Mouse (Mus musculus) T-helper 2 cell (primary cell): Measurements from ENCODE around the gene 4930558K02Rik.

Experiments used
- in situ Hi-C: fragments of 300-600 bp; cut with MboI, MseI; formaldehyde crosslinking; loops from one replicate; pipeline ENCODE4 v1.15.1; 2025; ENCODE audit warnings: high pct_unique_total_duplicates

The 4930558K02Rik gene

GRCm38 (mm10) chr1:161998781-161999180, 19.3 kb upstream of the 4930558K02Rik start:
- in situ Hi-C loops: no loop called here

DNA sequence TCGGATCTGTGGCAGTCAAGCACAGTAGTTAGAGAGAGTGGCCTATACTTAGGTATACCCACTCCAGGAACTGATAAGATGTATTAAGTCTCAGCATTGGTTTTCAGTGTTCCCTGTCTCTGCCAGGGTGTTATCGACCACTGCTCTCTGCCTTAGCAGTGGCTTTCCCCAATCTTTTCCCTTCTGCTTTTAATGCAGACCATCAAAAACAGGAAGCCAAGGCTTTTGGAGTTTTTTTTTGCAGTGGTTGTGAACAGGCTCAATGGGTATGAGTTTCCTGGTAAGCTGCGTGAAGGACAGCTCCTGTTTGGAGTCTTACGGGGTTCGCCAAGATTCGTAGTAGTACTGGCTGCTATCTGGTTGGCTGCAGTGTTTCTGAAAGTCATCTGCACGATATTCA, 13.0 kb upstream of the 4930558K02Rik start:
- in situ Hi-C loops: no loop called here

GRCm38 (mm10) chr1:161991846-161992245, 12.4 kb upstream of the 4930558K02Rik start:
- in situ Hi-C loops: no loop called here

GRCm38 (mm10) chr1:161990684-161991578, 11.5 kb upstream of the 4930558K02Rik start:
- in situ Hi-C loops: no loop called here

- in situ Hi-C loops: no loop called here
These were observed 4.6 kb upstream of the 4930558K02Rik start for GRCm38 (mm10) chr1:161983979-161984566.

GRCm38 (mm10) chr1:161983451-161983850, 4.0 kb upstream of the 4930558K02Rik start:
- in situ Hi-C loops: no loop called here

GRCm38 (mm10) chr1:161980626-161981298, 1.3 kb upstream of the 4930558K02Rik start:
- in situ Hi-C loops: no loop called here

- in situ Hi-C loops: no loop called here
These were observed 610 bp upstream of the 4930558K02Rik start for GRCm38 (mm10) chr1:161980046-161980445.

DNA sequence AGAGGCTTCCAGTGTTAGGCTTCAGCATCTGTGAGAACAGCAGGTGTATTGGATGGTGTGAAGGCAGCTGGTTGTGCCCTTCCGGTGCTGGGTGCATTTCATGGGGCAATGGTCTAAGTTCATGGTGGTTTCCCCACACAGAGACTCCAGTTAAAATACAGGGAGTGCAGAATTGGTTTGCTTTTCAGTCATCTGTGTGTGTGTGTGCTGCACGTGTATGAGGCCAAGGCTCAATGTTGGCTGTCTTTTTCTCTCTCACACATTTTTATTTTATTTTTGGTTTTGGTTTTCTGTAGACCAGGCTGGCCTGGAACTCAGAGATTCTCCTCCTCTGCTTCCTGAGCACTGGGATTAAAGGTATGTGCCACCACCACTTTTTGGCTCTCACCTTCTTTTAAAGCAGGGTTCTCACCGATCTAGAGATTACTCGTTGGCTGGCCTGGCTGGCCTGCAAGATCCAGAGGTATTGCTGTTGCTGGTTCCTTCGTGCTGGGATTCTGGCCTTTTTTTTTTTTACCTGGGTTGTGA, 1.2 kb downstream of the 4930558K02Rik start:
- in situ Hi-C loops: no loop called here

DNA sequence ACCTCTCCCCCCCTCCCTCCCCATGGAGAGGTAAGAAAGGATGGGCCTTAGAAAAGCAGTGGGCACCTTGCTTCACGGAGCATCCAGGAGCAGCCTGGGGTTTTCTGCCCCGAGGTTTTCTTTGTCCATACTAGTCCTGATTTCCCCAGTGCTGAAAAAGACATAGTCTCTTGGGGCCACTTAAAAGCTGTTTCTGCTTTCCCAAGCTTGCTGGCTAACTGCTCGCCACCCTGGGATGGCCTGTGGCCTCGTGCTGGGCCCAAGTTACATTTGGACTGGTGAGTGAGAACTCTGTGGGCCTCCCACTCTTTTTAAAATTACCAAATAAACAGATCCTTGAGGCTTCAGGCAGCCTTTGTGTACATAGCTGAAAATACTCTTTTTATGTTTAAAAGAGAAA, 2.1 kb downstream of the 4930558K02Rik start:
- in situ Hi-C loops: no loop called here

DNA sequence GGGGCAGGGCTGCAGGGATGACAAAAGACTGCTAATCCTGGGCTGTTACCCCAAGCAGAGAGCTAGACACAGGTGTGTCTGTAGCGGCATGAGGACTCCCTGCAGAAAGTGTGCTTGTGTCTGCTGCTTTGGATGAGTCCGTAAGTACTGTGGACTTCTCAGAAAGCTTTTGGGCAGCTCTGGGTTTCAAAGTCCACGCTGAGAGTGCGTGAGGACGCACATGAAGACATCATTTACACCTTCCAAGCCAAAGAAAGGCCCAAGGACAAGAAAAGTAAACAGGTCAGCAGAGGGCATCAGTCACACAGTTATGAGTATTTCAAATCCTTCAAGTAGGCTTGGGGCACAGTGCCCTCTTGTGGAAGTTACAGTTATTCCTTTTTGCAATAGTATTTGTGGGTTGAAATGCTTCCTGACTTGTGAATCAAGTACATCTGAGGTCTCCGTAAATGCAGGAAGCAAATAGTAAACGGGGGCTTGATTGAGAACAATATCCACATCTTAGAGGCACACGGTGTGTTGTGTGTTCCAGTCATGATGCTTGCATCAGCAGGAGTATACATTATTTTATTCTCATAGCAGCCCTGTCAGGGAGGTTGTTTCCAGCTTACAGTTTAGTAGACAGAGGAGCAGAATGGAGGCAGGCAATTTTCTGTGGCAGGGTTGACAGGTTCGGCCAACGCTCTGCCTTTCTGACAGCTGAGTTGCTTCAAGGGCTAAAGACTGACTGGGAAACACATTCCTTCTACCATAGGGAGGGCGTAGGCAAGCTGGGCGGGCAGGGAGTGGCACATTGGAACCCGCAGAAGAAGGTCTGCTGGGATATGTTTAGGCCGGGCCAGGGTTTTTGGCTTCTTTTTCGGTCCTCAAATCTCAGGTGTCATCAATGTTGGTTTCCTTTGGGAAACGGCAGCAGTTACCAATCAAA, 2.9 kb downstream of the 4930558K02Rik start:
- in situ Hi-C loops: no loop called here

GRCm38 (mm10) chr1:161972233-161972632, 7.2 kb downstream of the 4930558K02Rik start:
- in situ Hi-C loops: no loop called here

- in situ Hi-C loops: no loop called here
These were observed 8.6 kb downstream of the 4930558K02Rik start for GRCm38 (mm10) chr1:161970874-161971273.

- in situ Hi-C loops: loop anchor here (5.0 kb wide), 2 partner anchors 91 to 221 kb away; partner anchors contain the start of gene Suco
These were observed 10.6 kb downstream of the 4930558K02Rik start, which contains the start of gene Pigc for GRCm38 (mm10) chr1:161968589-161969407. TSS of gene Pigc (plus strand) at chr1:161969186.

GRCm38 (mm10) chr1:161967936-161968335, 11.5 kb downstream of the 4930558K02Rik start:
- in situ Hi-C loops: loop anchor here (5.0 kb wide), 2 partner anchors 91 to 221 kb away; partner anchors contain the start of gene Suco

DNA sequence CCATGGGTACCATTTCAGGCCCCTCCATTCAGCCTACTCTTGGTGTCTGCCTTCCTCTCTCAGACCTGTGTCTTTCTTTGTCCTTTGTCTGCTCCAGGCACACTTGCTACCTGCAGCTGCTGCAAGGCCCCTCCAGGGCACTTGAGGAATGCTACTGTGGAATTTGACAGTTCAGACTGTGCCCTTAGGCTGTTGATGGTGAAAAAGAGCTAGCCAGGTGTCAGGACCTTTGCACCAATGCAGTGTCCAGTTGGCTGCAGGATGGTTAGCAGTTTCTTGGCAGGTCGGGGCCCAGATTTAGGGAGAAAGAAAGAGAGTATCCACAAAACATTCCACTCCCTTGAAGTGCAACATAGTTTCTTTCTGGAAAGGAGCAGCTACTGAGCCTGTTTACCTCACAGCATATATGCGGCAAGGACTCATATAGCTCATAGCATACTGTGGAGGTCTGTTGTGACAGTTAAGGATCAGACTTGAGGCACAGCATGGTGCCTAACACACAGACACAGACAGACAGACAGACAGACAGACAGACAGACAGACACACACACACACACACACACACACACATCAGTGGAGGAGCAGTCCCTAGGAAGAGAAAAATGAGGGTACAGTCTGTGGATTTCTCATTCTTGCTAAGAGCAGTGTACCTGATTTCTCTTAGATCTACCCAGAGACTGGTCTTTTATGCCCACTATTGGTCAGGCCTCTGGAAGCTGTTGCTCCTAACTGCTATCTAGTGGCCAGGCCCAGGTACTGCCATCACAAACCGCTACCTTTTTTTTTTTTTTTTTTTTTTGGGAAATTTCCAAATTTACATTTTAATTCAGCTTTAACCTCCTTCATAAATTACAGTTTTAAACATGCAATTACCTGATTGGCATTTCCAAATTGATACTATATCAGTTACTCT, 16.7 kb downstream of the 4930558K02Rik start:
- in situ Hi-C loops: no loop called here

DNA sequence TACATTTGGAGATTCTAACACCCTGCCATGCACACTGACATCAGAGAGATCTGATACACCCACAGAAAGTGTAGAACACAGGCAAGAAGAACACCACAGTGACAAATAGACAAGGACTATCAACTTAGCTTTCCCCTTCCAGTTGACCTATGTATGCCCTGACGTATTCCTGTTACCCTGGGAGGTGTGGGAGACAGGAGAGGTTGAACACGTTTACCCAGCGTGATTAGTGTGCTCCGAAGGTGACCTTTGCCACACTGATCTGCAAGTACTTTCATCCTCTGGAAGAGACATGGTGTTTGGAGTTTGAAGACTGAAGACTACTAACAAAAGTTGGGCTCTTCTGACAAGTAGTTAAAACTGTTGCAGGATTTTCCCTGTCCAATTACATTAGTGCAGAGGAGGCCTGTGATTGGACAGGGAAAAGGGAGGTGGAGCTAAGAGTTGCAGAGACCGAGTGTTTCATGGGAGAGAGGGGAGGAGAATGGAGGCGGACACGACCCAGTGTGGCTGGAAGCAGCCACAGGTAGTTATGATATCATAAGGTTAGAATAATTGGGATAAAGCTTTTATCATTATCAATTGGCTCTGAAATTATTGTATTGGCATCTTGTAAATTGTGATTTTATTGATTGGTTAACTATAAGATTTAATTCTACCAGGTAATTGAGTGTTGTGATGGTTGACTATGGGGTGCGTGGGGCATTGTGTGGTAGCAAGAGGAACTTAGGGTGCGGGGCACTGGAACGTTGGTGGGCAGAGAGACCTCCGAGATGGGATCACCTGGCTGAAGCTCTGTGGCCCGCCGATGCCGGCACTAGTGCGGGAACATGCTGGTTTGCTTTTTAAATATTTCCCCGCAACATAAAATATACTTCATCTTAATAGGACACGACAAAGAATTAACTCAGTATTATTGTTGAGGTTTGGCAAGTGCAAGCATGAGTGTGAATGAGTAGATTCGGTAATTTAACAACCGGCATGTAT, 21.2 kb downstream of the 4930558K02Rik start:
- in situ Hi-C loops: loop anchor here (5.0 kb wide), 1 partner anchor 56 kb away; no protein-coding TSS in a partner anchor
